Mouse (Mus musculus) heart, embryonic 15.5 days (tissue): ENCODE data around the gene Dmc1. TPM values are rescaled to one million over a fixed set of nuclear protein-coding genes. Genes with fewer than 3 reads are reported as not detected.

Experiments
- ATAC-seq: fragments of 200-750 bp; cut with Nextera tagmentation; replicated peaks from 2 replicates; pipeline ENCODE4 v1.8.0; 2017; ENCODE audit warnings: low read depth, moderate TSS enrichment; ENCODE audit not compliant: insufficient number of reproducible peaks, insufficient read depth, low FRiP score
- H3K27ac ChIP-seq: fragments of 300-500 bp; sonication (generic); 2 replicates; pipeline ENCODE4 v1.5.1; 2015; ENCODE audit warnings: mild to moderate bottlenecking, inconsistent platforms
- H3K27me3 ChIP-seq: fragments of 300-500 bp; sonication (generic); 2 replicates; pipeline ENCODE4 v1.6.1; 2015; ENCODE audit warnings: inconsistent platforms
- H3K36me3 ChIP-seq: fragments of 300-500 bp; sonication (generic); 2 replicates; pipeline ENCODE4 v1.6.1; 2015; ENCODE audit warnings: mild to moderate bottlenecking, inconsistent platforms
- H3K4me1 ChIP-seq: fragments of 300-500 bp; sonication (generic); replicated peaks from 2 replicates; pipeline ENCODE4 v1.6.1; 2015; ENCODE audit warnings: inconsistent platforms
- H3K4me2 ChIP-seq: fragments of 300-500 bp; sonication (generic); 2 replicates; pipeline ENCODE4 v1.6.1; 2015; ENCODE audit warnings: inconsistent platforms, mild to moderate bottlenecking, moderate library complexity
- H3K4me3 ChIP-seq: fragments of 300-500 bp; sonication (generic); 2 replicates; pipeline ENCODE4 v1.5.1; 2015; ENCODE audit warnings: mild to moderate bottlenecking, inconsistent platforms
- H3K9ac ChIP-seq: fragments of 300-500 bp; sonication (generic); 2 replicates; pipeline ENCODE4 v1.6.1; 2015; ENCODE audit warnings: mild to moderate bottlenecking, inconsistent platforms
- H3K9me3 ChIP-seq: fragments of 300-500 bp; sonication (generic); replicated peaks from 2 replicates; pipeline ENCODE4 v1.6.1; 2016; ENCODE audit warnings: inconsistent platforms
- WGBS: fragments of 180-500 bp; shearing (Covaris S2); methylation state at CpG from one replicate; pipeline ENCODE4 v1.1.7; 2015; ENCODE audit warnings: mixed read lengths; 5-methylcytosine and 5-hydroxymethylcytosine counted together
- polyA plus RNA-seq: library from polyadenylated mRNA; unstranded; fragments of >200 nt; fragmentation: Nextera tagmentation; extraction: Ambion mirVana; gene quantifications from 2 replicates; pipeline ENCODE4 v1.2.1, GENCODE M21; 2015

The Dmc1 gene
- polyA plus RNA-seq, 1 experiment from 2014 or later: 1.5 TPM

GRCm38 (mm10) chr15:79615501-79615900, 10.6 kb upstream of the Dmc1 start:
- H3K27ac ChIP-seq: no peak overlapping the region
- no peak overlapping the region for H3K9ac ChIP-seq
- H3K36me3 ChIP-seq: no peaks in the 10 kb centered on the region
- no peak overlapping the region for H3K4me2 ChIP-seq
- 69% methylated on average over 7 of the region's 7 CpGs for WGBS
- H3K4me3 ChIP-seq: no peak overlapping the region
- no peaks in the 10 kb centered on the region for H3K27me3 ChIP-seq
- no peaks in the 10 kb centered on the region for H3K4me1 ChIP-seq
- H3K9me3 ChIP-seq: no peaks in the 10 kb centered on the region
- ATAC-seq: no peak

- WGBS: 98% methylated on average over 2 of the region's 2 CpGs
- Histone ChIP-seq H3K27ac (no peak overlapping the region), H3K27me3 (no peaks in the 10 kb centered on the region), H3K4me2 (no peak overlapping the region), H3K4me3 (no peak overlapping the region), H3K9ac (no peak overlapping the region), H3K36me3 (no peaks in the 10 kb centered on the region), H3K9me3 (no peaks in the 10 kb centered on the region), H3K4me1 (peaks cover 10% of the 10 kb centered on the region)
- no peak for ATAC-seq
Measured at GRCm38 (mm10) chr15:79609226-79609625, 4.3 kb upstream of the Dmc1 start.

DNA sequence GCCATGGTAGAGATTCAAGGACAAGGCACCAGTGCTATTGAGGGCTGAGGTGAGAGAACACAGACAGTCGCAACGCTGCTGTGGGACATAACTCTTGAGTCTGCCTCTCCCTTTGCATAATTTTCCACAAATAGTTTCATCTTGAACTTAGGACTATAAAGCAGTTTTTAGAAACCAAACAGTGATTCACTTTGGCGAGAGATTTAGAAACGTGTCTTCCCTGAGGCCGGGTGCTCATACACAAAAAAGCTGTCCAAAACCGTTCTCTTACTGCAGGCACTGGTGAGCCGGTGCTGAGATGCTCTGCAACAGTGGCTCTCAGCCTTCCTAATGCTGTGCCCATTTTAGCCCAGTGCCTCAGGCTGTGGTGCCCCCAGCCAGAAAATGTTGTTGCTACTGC, 3.3 kb upstream of the Dmc1 start:
- no peaks in the 10 kb centered on the region for H3K9me3 ChIP-seq
- WGBS: 70% methylated on average over 7 of the region's 7 CpGs
- no peak overlapping the region for H3K9ac ChIP-seq
- H3K27ac ChIP-seq: no peak overlapping the region
- H3K4me1 ChIP-seq: peaks cover 10% of the 10 kb centered on the region
- no peak overlapping the region for H3K4me2 ChIP-seq
- H3K36me3 ChIP-seq: no peaks in the 10 kb centered on the region
- ATAC-seq: no peak
- no peak overlapping the region for H3K4me3 ChIP-seq
- H3K27me3 ChIP-seq: no peaks in the 10 kb centered on the region

DNA sequence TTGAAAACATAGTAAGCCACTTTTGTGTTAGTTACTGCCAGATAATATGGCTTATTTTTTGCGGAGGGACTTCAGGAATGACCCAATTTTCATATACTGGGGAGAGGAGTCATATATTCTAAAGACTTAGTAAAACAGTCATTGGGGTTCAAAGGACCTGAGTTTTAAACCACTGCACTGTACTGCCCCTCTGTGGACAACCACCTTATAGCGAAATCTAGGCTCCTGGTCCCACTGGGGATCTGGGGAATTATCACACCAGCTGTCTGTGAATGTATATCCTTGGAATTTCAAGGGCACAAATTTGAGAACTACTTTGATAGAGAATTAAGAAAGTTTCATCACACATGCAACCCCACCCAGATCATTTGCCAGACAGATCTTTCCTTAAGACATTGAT, 2.8 kb upstream of the Dmc1 start:
- Histone ChIP-seq H3K27ac (no peak overlapping the region), H3K4me3 (no peak overlapping the region), H3K4me1 (peaks cover 10% of the 10 kb centered on the region), H3K27me3 (no peaks in the 10 kb centered on the region), H3K9me3 (no peaks in the 10 kb centered on the region), H3K9ac (no peak overlapping the region), H3K36me3 (no peaks in the 10 kb centered on the region), H3K4me2 (no peak overlapping the region)
- WGBS: 46% methylated on average over 2 of the region's 2 CpGs
- no peak for ATAC-seq

DNA sequence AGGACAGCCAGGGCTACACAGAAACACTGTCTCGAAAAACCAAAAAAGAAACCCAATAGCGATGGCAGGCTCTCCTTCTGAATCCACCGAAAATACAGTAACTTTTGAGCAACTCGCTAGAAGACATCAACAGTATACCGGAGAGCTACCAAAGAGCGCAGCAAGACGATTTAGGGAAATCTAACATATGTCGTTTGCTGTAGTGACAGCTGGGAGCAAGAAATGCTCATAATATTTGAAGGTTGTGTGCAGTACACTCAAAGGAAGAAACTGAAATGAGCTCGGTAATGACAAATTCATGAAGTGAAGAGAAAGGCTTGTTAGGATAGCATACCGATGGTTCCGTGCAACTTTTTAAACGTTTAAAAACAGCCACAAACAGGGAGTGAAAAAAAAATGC, 1.3 kb upstream of the Dmc1 start:
- H3K4me3 ChIP-seq: no peak overlapping the region
- no peak for ATAC-seq

GRCm38 (mm10) chr15:79600176-79600575, 4.7 kb downstream of the Dmc1 start:
- Histone ChIP-seq H3K9me3 (no peaks in the 10 kb centered on the region), H3K27me3 (no peaks in the 10 kb centered on the region), H3K4me2 (no peak overlapping the region), H3K27ac (no peak overlapping the region), H3K36me3 (no peaks in the 10 kb centered on the region), H3K4me1 (peaks cover 9% of the 10 kb centered on the region), H3K4me3 (no peak overlapping the region), H3K9ac (no peak overlapping the region)
- ATAC-seq: no peak
- WGBS: 74% methylated on average over 2 of the region's 2 CpGs

More for the DNA sequence above, 1.3 kb upstream of the Dmc1 start:
- 89% methylated on average over 12 of the region's 12 CpGs for WGBS
- Histone ChIP-seq H3K27me3 (no peaks in the 10 kb centered on the region), H3K9ac (no peak overlapping the region), H3K4me2 (no peak overlapping the region), H3K27ac (no peak overlapping the region), H3K9me3 (no peaks in the 10 kb centered on the region), H3K36me3 (no peaks in the 10 kb centered on the region), H3K4me1 (peaks cover 10% of the 10 kb centered on the region)

- Histone ChIP-seq H3K4me1 (no peaks in the 10 kb centered on the region), H3K9me3 (no peaks in the 10 kb centered on the region), H3K4me3 (no peak overlapping the region), H3K4me2 (no peak overlapping the region), H3K9ac (no peak overlapping the region), H3K36me3 (no peaks in the 10 kb centered on the region), H3K27me3 (no peaks in the 10 kb centered on the region), H3K27ac (no peak overlapping the region)
- 85% methylated on average over 1 of the region's 1 CpGs for WGBS
- no peak for ATAC-seq
Measured at GRCm38 (mm10) chr15:79598715-79599114, 6.2 kb downstream of the Dmc1 start.

DNA sequence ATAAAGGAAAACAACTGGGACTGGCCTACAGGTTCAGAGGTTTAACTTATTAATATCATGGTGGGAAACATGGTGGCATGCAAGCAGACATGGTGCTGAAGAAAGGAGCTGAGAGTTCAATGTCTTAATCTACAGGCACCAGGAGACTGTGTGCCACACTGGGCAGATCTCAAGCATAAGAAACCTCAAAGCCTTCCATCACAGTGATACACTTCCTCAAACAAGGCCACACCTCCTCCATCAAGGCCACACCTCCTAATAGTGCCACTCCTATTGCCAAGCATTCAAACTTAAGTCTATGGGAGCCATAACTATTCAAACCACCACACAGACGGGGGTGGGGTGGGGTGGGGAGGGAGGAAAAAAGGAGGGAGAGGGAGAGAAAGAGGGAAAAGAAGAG, 23.3 kb downstream of the Dmc1 start:
- Histone ChIP-seq H3K4me3 (no peak overlapping the region), H3K4me2 (no peak overlapping the region), H3K9me3 (no peaks in the 10 kb centered on the region), H3K9ac (no peak overlapping the region), H3K4me1 (no peaks in the 10 kb centered on the region), H3K27ac (no peak overlapping the region), H3K27me3 (no peaks in the 10 kb centered on the region), H3K36me3 (no peaks in the 10 kb centered on the region)
- no peak for ATAC-seq
- 42% methylated on average over 1 of the region's 1 CpGs for WGBS

DNA sequence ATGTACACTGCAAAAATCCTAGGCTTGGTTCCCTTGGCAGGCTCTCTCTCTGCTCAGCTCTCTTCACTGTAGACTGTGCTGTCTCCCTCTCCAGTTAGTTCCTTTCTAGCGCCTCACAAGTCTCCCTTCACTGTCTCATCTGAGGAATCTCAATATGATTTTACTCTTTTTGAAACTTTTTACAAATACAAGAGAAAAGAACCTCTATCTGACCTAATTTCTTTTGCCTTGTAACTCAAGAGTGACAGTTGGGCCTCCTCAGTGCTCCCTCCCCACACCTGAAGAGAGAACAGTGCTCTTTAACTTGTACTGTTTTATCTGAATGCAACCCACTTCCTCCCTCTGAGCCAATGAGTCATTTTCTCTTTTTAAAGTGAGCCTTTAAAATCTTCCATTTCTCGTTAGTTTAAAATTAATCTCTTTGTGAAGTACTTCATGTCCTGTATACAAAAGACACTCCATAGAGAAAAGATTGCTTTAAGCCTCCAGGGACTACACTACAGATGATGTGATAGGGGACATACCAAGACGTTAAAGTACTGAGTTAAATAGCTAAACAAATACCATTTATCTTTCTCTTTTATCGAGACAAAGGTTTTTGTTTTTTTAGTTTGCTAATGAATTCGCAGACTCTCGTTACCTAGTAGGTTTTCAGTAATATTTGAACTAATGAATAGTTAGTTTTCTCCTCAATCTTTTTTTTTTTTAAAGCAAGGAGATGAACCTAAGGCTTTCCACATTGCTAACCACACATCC, 27.1 kb downstream of the Dmc1 start:
- WGBS: 56% methylated on average over 6 of the region's 6 CpGs
- Histone ChIP-seq H3K9ac (no peak overlapping the region), H3K4me1 (no peaks in the 10 kb centered on the region), H3K36me3 (no peaks in the 10 kb centered on the region), H3K27me3 (no peaks in the 10 kb centered on the region), H3K27ac (no peak overlapping the region), H3K4me3 (no peak overlapping the region), H3K4me2 (no peak overlapping the region), H3K9me3 (no peaks in the 10 kb centered on the region)
- no peak for ATAC-seq

- Histone ChIP-seq H3K4me2 (no peak overlapping the region), H3K9ac (no peak overlapping the region), H3K27ac (no peak overlapping the region), H3K36me3 (no peaks in the 10 kb centered on the region), H3K9me3 (no peaks in the 10 kb centered on the region), H3K4me1 (no peaks in the 10 kb centered on the region), H3K27me3 (no peaks in the 10 kb centered on the region), H3K4me3 (no peak overlapping the region)
- 86% methylated on average over 2 of the region's 2 CpGs for WGBS
- no peak for ATAC-seq
Measured at GRCm38 (mm10) chr15:79576947-79577346, 28.0 kb downstream of the Dmc1 start.

DNA sequence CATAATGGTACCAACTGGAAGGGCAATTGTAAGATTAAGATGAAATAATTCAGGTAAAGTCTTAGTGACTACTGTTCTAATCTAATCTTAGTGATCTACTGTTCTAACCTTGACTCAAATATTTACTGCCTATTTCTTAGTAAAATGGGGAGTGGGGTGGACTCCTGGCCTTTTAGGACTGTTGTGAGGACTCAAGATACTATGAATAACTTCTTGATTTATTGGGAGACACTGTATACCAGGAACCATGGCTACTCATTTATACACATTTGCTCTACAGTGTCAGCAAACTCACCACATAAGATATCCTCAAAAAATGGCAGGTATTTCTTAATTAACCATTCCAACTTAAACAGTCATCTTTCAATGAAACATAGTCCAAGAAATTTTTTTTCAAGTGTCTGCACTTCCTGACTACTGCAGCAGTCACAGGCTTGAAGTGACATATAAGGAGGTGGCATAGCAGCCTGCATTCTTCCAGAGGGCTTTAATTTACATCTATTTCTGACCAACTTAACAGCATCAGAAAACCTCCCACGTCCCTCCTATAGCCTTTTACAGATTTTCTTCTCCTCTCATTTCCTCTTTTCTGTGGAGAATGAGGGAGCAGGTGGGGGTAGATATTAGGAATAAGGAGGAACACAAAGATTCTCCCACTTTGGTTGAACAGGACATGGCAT, 29.2 kb downstream of the Dmc1 start:
- Histone ChIP-seq H3K9ac (no peak overlapping the region), H3K27me3 (no peaks in the 10 kb centered on the region), H3K4me2 (no peak overlapping the region), H3K36me3 (no peaks in the 10 kb centered on the region), H3K4me1 (no peaks in the 10 kb centered on the region), H3K4me3 (no peak overlapping the region), H3K27ac (no peak overlapping the region), H3K9me3 (no peaks in the 10 kb centered on the region)
- no peak for ATAC-seq
- 33% methylated on average over 1 of the region's 1 CpGs for WGBS

DNA sequence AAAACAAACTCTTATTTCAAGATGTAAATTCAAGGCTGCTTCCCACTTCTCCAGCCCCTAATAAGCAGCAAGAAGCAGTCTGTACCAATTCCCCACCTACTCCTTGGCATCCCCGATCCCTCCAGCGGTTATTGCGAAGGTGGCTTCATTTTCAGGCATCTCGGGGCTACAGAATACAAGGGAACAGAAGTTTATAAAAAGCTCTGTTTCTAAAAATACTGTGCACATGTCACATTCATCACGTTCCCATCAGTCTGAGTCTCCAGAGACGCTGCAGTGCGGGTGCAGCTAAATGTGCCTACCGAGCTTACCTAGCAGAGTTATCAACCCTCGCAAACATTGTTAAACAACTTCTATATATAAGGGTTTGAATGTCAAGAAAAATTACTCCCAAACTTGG, 42.5 kb downstream of the Dmc1 start:
- Histone ChIP-seq H3K4me1 (no peaks in the 10 kb centered on the region), H3K4me3 (no peak overlapping the region), H3K9me3 (no peaks in the 10 kb centered on the region), H3K27me3 (no peaks in the 10 kb centered on the region), H3K9ac (no peak overlapping the region), H3K36me3 (no peaks in the 10 kb centered on the region), H3K27ac (peak overlapping the region; percentile 40), H3K4me2 (peak overlapping the region; percentile 15)
- 46% methylated on average over 9 of the region's 9 CpGs for WGBS
- no peak for ATAC-seq
